Mouse (Mus musculus) midbrain, embryonic 13.5 days (tissue): ENCODE results near the gene Chl1. TPM values are rescaled to one million over a fixed set of nuclear protein-coding genes. Genes with fewer than 3 reads are reported as not detected.

Experiments used
- ATAC-seq: fragments of 200-750 bp; cut with Nextera tagmentation; 2 replicates; pipeline ENCODE4 v1.8.0; 2017; ENCODE audit warnings: mild to moderate bottlenecking, moderate TSS enrichment, moderate library complexity
- H3K27ac ChIP-seq: fragments of 300-500 bp; sonication (generic); 2 replicates; pipeline ENCODE4 v1.5.1; 2015; ENCODE audit warnings: inconsistent platforms, mild to moderate bottlenecking, moderate library complexity
- H3K27me3 ChIP-seq: fragments of 300-500 bp; sonication (generic); 2 replicates; pipeline ENCODE4 v1.6.1; 2015; ENCODE audit warnings: mild to moderate bottlenecking, inconsistent platforms
- H3K36me3 ChIP-seq: fragments of 300-500 bp; sonication (generic); 2 replicates; pipeline ENCODE4 v1.6.1; 2015; ENCODE audit warnings: mild to moderate bottlenecking, inconsistent platforms
- H3K4me1 ChIP-seq: fragments of 300-500 bp; sonication (generic); replicated peaks from 2 replicates; pipeline ENCODE4 v1.6.1; 2015; ENCODE audit warnings: inconsistent platforms
- H3K4me2 ChIP-seq: fragments of 300-500 bp; sonication (generic); replicated peaks from 2 replicates; pipeline ENCODE4 v1.6.1; 2015; ENCODE audit warnings: moderate library complexity, mild to moderate bottlenecking, inconsistent platforms
- H3K4me3 ChIP-seq: fragments of 300-500 bp; sonication (generic); replicated peaks from 2 replicates; pipeline ENCODE4 v1.5.1; 2015; ENCODE audit warnings: mild to moderate bottlenecking, inconsistent platforms
- H3K9ac ChIP-seq: fragments of 300-500 bp; sonication (generic); replicated peaks from 2 replicates; pipeline ENCODE4 v1.6.1; 2015; ENCODE audit warnings: mild to moderate bottlenecking, inconsistent platforms
- H3K9me3 ChIP-seq: fragments of 300-500 bp; sonication (generic); 2 replicates; pipeline ENCODE4 v1.6.1; 2016; ENCODE audit warnings: mild to moderate bottlenecking, inconsistent platforms
- WGBS: fragments of 180-500 bp; shearing (Covaris S2); methylation state at CpG from one replicate; pipeline ENCODE4 v1.1.7; 2015; 5-methylcytosine and 5-hydroxymethylcytosine counted together
- polyA plus RNA-seq: library from polyadenylated mRNA; unstranded; fragments of >200 nt; fragmentation: Nextera tagmentation; extraction: Ambion mirVana; gene quantifications from 2 replicates; pipeline ENCODE4 v1.2.1, GENCODE M21; 2015

The Chl1 gene
- polyA plus RNA-seq, result 74.8 and 90.2 TPM in 2 replicates

DNA sequence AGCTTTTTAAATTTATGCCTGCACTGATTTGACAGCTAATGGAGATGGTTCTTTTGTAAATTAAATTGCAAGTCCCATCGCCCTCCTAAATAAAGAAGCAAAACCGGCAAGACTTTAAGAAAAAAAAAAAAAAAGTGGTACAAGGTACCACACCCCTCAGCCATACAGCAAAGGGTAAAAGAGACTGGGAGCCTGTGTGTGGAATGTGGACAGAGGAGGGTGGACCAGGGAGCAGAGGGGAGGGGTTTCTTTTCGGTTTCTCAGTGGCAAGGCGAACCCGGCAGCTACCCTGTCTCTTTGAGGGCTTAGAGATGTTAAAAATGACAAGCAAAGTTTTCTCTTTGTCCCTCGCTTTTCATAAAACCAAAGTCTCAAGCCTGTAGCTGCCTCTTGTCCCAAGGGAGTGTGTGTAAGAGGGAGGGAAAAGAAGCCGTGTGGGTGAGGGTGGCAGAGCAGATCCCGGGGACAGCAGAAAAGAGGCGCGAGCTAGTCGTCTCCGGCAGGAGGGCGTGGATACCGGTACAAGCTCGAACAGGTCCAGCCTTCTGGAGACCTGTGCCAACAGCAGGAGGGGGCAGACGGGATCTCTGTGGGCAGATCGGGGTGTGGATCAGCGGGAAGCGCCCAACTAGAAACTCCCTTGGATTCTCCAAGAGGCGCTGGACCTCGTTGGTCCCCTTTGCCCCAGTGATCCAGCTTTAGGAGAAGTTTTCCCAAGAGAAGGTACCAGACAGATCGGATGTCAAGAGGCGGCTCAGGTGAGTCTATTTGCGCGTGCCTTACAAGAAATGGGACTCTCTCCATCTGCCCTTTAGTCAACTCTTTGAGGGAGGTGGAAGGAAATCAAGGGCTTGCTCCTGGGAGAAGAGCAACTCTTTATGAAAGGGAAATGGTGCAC is at the start of gene Chl1:
Gene Chl1 (plus strand): TSS at position 195 of the 898 bp plus-strand sequence.
- Histone ChIP-seq H3K27me3 (0 out of 2 replicates have a peak, but pooled peaks cover 9% of the 10 kb centered on the region), H3K4me2 (peak within 1 kb of the TSS; percentile 62), H3K36me3 (no peaks in the 10 kb centered on the region), H3K9me3 (no peaks in the 10 kb centered on the region), H3K9ac (peak within 1 kb of the TSS; percentile 80), H3K27ac (peak within 1 kb of the TSS; percentile 91), H3K4me1 (peaks cover 32% of the 10 kb centered on the region), H3K4me3 (peak within 1 kb of the TSS; percentile 49)
- peak; percentile 31 for ATAC-seq
- WGBS, result 3% methylated on average over 25 of the region's 25 CpGs

DNA sequence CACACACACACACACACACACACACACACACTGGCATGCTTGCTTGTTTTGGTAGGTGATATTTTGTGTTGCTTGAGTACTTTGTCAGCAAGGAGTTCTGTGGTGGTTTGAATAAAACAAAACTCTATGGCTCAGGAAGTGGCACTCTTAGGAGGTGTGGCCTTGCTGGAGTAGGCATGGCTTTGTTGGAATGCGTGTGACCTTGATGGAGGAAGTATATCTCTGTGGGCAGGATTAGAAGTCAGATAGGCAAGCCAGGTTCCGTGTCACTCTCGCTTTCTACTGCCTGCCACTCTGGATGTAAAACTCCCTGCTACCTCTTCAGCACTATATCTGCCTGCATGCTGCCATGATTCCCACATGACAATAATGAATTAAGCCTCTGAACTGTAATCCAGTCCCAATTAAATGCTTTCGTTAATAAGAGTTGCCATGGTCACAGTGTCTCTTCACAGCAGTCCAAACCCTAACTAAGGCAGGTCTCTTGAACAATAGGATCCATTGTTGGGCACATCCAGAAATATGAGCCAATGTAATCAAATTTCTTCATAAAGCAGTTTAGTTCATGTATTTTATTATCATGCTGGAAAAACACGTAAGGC is 44.8 kb upstream of the Chl1 start:
- Histone ChIP-seq H3K27me3 (no peaks in the 10 kb centered on the region), H3K9me3 (no peaks in the 10 kb centered on the region), H3K36me3 (no peaks in the 10 kb centered on the region), H3K9ac (no peak overlapping the region), H3K4me1 (no peaks in the 10 kb centered on the region), H3K4me2 (no peak overlapping the region), H3K27ac (no peak overlapping the region), H3K4me3 (no peak overlapping the region)
- ATAC-seq, result no peak
- WGBS, result 82% methylated on average over 5 of the region's 5 CpGs

DNA sequence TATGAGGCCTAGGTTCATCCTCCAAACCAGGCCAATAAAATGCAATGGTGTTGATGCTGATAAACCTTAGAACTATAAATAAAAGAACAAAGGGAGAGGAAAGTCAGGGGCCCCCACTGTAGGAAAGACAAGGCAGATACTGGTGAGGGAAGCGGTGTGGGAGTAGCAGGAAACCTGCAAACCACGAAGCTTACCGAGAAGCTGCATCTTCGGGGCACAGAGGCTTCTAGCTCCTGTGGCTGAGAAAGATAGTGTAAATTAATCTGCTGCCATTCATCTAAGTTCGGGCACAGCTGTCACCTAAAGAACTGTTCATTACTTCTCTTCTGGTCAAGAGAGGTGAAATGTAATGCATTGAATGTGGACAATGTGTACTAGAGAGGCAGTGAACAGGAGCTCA is 37.1 kb upstream of the Chl1 start:
- H3K27ac ChIP-seq, result no peak overlapping the region
- no peaks in the 10 kb centered on the region for H3K27me3 ChIP-seq
- no peaks in the 10 kb centered on the region for H3K9me3 ChIP-seq
- H3K4me3 ChIP-seq, result no peak overlapping the region
- H3K9ac ChIP-seq, result no peak overlapping the region
- H3K36me3 ChIP-seq, result no peaks in the 10 kb centered on the region
- no peak for ATAC-seq
- 70% methylated on average over 5 of the region's 5 CpGs for WGBS
- H3K4me1 ChIP-seq, result no peaks in the 10 kb centered on the region
- H3K4me2 ChIP-seq, result no peak overlapping the region

DNA sequence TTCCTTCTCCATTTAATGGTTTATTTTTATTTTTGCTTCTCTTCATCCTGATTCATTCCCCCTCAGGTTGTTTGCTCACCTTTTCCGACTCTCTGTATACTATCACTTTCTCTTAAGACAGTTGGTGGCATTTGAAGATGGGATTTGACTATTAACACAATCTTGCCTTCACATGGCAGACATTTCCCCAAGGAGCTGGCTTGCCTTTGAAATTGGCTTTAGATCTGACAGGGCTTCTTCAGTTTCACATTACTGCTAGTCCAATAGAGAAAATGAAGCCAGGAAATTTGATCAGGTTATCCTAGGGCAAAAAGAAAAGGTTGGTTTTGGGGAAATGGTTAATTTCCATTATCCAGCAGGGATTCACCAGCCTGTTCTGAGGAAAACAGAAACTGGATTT is 23.2 kb upstream of the Chl1 start:
- Histone ChIP-seq H3K9ac (no peak overlapping the region), H3K4me1 (0 out of 2 replicates have a peak, but pooled peaks cover 4% of the 10 kb centered on the region), H3K4me2 (no peak overlapping the region), H3K4me3 (no peak overlapping the region), H3K36me3 (no peaks in the 10 kb centered on the region), H3K27ac (0 out of 2 replicates have a peak overlapping the region, but pooled peaks have one; percentile 35), H3K27me3 (no peaks in the 10 kb centered on the region), H3K9me3 (no peaks in the 10 kb centered on the region)
- ATAC-seq, result no peak
- WGBS, result 61% methylated on average over 1 of the region's 1 CpGs

DNA sequence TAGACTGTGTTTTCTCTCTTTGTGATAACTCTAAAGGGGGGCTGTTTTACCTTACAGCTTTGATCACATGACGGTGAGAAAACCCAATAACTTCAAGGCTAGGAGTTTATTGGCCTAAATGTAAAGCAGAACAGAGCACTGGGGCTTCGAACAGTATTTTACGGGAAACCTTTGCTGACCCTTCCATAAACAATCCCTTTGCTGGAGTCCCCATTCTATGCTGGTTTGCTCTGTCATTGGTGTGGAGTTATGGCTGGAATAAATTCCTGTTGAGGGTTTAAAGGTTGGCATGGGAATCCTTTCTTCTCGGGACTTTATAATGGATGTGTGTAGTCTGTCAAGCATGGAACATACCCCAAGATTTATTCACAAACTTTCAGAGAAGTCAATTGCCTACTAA is 12.0 kb upstream of the Chl1 start:
- Histone ChIP-seq H3K27ac (no peak overlapping the region), H3K4me3 (no peak overlapping the region), H3K36me3 (no peaks in the 10 kb centered on the region), H3K27me3 (no peaks in the 10 kb centered on the region), H3K9me3 (no peaks in the 10 kb centered on the region), H3K4me2 (no peak overlapping the region), H3K4me1 (no peaks in the 10 kb centered on the region), H3K9ac (no peak overlapping the region)
- ATAC-seq, result no peak
- 54% methylated on average over 4 of the region's 4 CpGs for WGBS

DNA sequence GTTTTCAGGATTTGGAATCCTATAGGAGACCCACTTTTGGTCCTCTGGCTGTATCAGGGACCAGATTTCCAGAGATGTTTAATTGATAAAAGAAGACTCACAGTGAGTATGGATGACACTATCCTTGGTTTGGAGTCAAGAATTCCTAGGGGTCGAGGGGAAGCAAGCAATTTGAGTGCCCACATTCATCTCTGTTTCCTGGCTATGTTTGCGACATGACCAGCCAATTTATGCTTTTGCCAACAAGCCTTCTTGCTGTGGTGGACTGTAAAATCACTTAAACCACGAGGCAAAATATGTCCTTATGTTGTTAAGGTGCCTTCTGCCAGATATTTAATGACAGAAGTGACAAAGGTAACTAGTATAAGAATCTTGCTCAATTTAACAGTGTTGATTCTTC is 6.3 kb upstream of the Chl1 start:
- 66% methylated on average over 3 of the region's 3 CpGs for WGBS
- no peaks in the 10 kb centered on the region for H3K36me3 ChIP-seq
- H3K4me1 ChIP-seq, result no peaks in the 10 kb centered on the region
- H3K4me3 ChIP-seq, result no peak overlapping the region
- no peak overlapping the region for H3K27ac ChIP-seq
- no peak overlapping the region for H3K9ac ChIP-seq
- no peaks in the 10 kb centered on the region for H3K9me3 ChIP-seq
- ATAC-seq, result no peak
- no peaks in the 10 kb centered on the region for H3K27me3 ChIP-seq
- no peak overlapping the region for H3K4me2 ChIP-seq

DNA sequence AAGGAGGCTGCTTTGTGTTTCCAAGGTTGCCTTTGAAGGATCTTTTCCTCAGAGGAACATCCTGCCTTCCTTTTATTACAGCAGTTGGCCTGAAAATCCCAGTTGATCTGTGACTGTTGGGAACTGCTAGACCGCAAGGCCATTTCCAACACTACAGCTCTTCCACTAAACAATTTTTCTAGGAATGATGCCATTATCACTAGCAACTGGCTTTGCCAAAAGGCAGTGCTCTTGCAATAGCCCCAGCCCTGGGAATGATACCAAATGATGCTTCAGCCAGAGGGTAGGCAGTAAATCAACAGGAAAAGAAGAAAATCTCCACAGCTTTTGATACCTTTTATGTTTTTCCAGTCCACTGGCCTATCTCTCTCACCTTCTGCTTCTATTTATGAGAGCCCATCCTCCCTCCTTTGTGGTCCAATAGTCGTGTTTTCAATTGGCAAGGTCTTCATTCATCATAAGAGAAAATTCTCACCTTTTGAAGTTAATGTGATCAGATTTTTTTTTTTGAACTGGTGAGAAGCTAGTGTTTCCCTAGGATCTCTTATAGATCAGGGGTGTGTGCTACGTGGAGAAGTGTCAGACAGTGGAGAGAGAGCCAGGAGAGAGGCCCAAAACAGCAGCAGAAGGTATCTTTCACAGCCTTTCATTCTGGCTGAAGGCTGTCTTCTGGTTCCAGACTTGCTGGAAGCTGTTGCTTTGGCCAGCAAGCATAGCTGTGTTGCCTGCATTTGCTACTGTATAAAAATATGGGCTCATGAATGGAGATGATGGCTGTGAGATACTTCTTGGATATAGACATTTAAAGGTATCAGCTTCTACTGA is 2.4 kb upstream of the Chl1 start:
- Histone ChIP-seq H3K4me3 (no peak overlapping the region), H3K4me1 (peaks cover 23% of the 10 kb centered on the region), H3K9me3 (no peaks in the 10 kb centered on the region), H3K36me3 (no peaks in the 10 kb centered on the region), H3K9ac (no peak overlapping the region), H3K27me3 (0 out of 2 replicates have a peak, but pooled peaks cover 9% of the 10 kb centered on the region), H3K4me2 (no peak overlapping the region), H3K27ac (no peak overlapping the region)
- 58% methylated on average over 3 of the region's 3 CpGs for WGBS
- no peak for ATAC-seq

DNA sequence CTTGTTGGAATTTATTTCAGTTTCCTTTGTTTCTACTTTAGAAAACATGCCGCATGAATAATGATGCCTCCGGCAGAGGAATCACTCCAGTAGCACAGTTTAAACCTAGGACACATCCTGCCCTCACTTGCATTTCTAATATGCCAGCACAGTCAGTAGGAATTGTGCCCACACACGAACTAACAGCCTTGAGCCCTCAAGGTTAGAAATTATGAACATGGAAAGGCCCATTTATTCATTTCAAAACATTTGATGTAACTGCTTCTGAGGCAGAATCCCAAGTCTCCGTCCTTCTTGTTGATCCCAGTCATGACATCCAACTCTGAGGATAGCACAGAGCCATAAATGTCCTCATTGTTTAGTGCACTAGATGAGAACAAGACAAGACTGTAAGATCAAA is 790 bp upstream of the Chl1 start:
- Histone ChIP-seq H3K9ac (no peak overlapping the region), H3K4me3 (no peak overlapping the region), H3K36me3 (no peaks in the 10 kb centered on the region), H3K9me3 (no peaks in the 10 kb centered on the region), H3K27ac (no peak overlapping the region), H3K4me1 (peaks cover 32% of the 10 kb centered on the region), H3K27me3 (0 out of 2 replicates have a peak, but pooled peaks cover 9% of the 10 kb centered on the region), H3K4me2 (peak overlapping the region; percentile 62; the same call in 1 of the 2 replicates)
- no peak for ATAC-seq
- 69% methylated on average over 4 of the region's 4 CpGs for WGBS

DNA sequence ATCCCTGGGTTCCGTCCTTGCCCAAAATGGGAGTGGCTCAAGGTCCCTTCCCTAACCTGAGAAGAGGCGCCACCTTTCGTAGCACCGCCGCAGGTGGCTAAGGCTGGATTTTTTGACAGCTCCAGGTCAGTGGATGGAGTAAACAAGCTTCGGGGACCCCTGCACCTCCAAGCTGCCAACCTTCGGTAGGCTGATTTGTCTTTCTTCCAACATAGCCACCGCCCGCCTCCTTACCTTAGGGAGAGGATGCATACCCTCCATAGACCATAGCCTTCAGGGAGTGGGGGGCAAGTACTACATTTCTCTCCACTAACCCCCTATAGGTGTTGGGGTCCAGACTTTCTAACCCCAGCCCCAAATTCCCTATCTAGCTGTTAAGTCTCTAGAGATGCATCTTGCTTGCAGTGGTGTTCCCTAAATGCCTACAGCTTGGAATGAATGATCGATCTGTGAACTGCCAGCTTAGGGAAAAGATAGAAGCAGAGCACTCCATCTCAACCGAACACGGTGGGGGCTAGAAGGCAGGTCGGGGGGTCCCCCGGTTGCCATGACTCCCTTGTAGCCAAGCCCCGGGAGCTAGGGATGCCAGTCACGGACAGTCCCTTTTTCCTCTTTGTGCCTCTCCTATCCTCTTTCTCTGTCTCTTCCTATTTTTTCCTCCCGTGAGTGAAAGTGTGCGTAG is 1.0 kb downstream of the Chl1 start:
- 3% methylated on average over 18 of the region's 18 CpGs for WGBS
- Histone ChIP-seq H3K4me1 (peaks cover 32% of the 10 kb centered on the region), H3K4me3 (peak overlapping the region; percentile 49), H3K9ac (peak overlapping the region; percentile 80), H3K27me3 (0 out of 2 replicates have a peak, but pooled peaks cover 9% of the 10 kb centered on the region), H3K27ac (peak overlapping the region; percentile 91), H3K4me2 (peak overlapping the region; percentile 62), H3K9me3 (no peaks in the 10 kb centered on the region), H3K36me3 (no peaks in the 10 kb centered on the region)
- peak; percentile 80 for ATAC-seq

DNA sequence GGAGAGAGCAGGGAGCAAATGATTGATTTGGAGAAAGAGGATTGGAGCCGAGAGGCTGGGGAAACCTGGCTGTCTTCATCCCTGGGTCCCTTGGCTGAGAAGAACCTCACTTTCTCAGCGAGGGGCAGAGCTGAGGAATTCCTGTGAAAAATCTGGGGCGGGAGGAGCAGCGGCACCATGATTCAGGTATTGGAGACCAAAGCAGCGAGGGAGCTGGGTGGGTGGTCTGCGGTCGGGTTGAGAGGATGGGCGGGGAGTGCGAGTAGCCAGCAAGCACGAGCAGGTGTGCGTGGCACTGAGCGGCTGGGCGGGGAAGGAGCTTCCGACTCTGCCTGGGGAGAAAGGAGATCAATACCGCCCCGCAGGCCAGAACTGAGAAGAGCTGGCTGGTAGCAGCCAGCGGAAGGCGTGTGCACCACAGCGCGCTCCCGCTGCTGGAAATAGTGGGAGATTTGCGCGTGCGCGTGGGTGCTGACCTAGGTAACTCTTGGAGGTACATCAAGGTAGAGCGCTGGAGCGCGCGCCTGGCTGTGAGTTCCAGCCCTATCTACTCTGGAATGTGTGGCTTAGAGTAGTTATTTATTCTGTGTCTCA is 1.7 kb downstream of the Chl1 start:
- H3K27me3 ChIP-seq, result 0 out of 2 replicates have a peak, but pooled peaks cover 9% of the 10 kb centered on the region
- peak overlapping the region; percentile 91 for H3K27ac ChIP-seq
- peak overlapping the region; percentile 62 for H3K4me2 ChIP-seq
- peaks cover 32% of the 10 kb centered on the region for H3K4me1 ChIP-seq
- under 1% methylated on average over 29 of the region's 29 CpGs for WGBS
- peak; percentile 94 for ATAC-seq
- peak overlapping the region; percentile 49 for H3K4me3 ChIP-seq
- H3K36me3 ChIP-seq, result no peaks in the 10 kb centered on the region
- H3K9ac ChIP-seq, result peak overlapping the region; percentile 80
- H3K9me3 ChIP-seq, result no peaks in the 10 kb centered on the region

DNA sequence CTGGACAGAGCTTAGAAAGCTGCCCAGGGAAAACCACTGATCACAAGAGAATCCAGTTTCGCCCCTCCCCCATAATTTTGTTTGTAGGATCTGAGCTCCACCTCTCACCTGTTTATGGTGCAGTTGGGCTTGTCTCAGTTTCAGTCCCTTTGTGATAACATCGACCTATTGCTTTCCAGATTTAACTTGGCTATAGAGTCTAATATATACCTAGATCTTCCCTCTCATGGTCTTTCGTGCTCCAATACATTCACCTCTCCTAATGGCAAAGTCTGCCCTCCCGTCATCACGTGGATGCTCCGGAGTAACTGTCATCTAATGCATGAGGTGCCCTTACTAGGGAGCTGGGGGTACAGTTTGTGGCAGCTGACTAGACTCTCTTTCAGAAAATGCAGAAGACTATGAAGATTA is 2.5 kb downstream of the Chl1 start:
- Histone ChIP-seq H3K36me3 (no peaks in the 10 kb centered on the region), H3K9me3 (no peaks in the 10 kb centered on the region), H3K9ac (peak overlapping the region; percentile 80), H3K27me3 (0 out of 2 replicates have a peak, but pooled peaks cover 11% of the 10 kb centered on the region), H3K27ac (peak overlapping the region; percentile 91), H3K4me1 (peaks cover 32% of the 10 kb centered on the region), H3K4me2 (peak overlapping the region; percentile 62), H3K4me3 (peak overlapping the region; percentile 49)
- 39% methylated on average over 6 of the region's 6 CpGs for WGBS
- ATAC-seq, result no peak
